Mouse (Mus musculus): ENCODE data around the gene Fam166b.

DNA sequence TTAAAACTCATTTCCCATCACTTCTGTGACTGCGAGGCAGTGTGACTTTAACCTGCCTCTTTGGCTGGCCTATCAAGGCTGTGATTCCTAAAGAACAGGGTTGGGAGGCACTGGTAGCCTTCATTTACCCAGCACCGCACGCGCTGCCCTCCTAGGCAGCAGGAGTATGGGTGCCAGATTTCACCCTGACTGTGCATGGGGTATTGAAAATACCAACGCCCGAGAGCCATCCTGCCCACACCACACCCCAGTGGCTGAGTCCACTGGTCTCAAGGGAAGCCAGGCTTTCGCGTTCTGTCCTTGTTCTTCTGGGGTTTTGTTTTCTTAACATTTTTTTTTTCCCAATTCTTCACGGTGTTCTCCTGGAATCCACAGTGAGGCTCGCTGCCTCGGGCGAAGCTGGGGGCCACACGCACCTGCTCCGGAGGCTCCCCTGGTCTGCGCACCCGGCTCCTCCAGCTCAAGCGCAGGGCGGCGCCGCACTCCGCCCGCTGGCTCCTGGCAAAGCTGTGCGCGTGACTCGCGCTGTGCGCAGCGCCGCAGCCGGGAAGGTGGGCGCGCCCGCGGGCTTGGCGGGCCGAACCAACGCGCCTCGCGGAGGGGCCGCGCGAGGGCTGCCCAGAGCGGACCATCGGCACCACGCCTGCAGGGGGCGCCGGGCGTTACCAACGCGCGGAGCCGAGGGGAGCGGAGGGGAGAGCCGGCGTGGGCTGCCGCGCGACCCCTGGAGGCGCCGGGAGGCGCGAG lies 47.4 kb downstream of the Fam166b start, which contains the start of gene Rusc2:
- TF ChIP-seq CHD2 (IDR thresholded peaks at IDR 0.05; ENCODE audit: low read depth, low read length): no peak
- no peak for TF ChIP-seq ZC3H11A (IDR thresholded peaks at IDR 0.05; ENCODE audit: borderline replicate concordance, low read depth, low read length)
- TF ChIP-seq HCFC1 (IDR thresholded peaks at IDR 0.05; ENCODE audit: borderline replicate concordance, insufficient read depth, low read length): peak; percentile 55; the same call in 1 of the 2 replicates
- no peak for TF ChIP-seq MAFK (IDR thresholded peaks at IDR 0.05; ENCODE audit: insufficient read depth, low read depth, low read length)
